Mouse (Mus musculus): Measurements from ENCODE around the gene Arhgef3. TPM values are rescaled to one million over a fixed set of nuclear protein-coding genes. Genes with fewer than 3 reads are reported as not detected.

The Arhgef3 gene
- polyA plus RNA-seq, 1 experiment: 17.3 TPM

GRCm38 (mm10) chr14:27389722-27390121, 275.0 kb downstream of the Arhgef3 start:
- DNase-seq: no peak
- peaks cover 4% of the 10 kb centered on the region; the same call in 1 of the 2 replicates for H3K36me3 ChIP-seq (ENCODE audit: control insufficient read depth, insufficient read depth, low read length)
- WGBS: 61% methylated on average over 2 of the region's 2 CpGs
- no peak overlapping the region for H3K27ac ChIP-seq (ENCODE audit: insufficient read depth, low read depth, low read length)
- no peaks in the 10 kb centered on the region for H3K27me3 ChIP-seq (replicated peaks; ENCODE audit: control insufficient read depth, insufficient read depth, low read length)
- no peak overlapping the region for H3K4me3 ChIP-seq (ENCODE audit: insufficient read depth, low read depth, low read length)
- no peak for TF ChIP-seq POLR2A (IDR thresholded peaks at IDR 0.05; ENCODE audit: low read depth, low read length)
- H3K4me1 ChIP-seq (ENCODE audit: control insufficient read depth, insufficient read depth, low read length): no peaks in the 10 kb centered on the region

GRCm38 (mm10) chr14:27390663-27391062, 276.0 kb downstream of the Arhgef3 start:
- H3K4me1 ChIP-seq (ENCODE audit: control insufficient read depth, insufficient read depth, low read length): no peaks in the 10 kb centered on the region
- H3K36me3 ChIP-seq (ENCODE audit: control insufficient read depth, insufficient read depth, low read length): peaks cover 3% of the 10 kb centered on the region; the same call in 1 of the 2 replicates
- 36% methylated on average over 7 of the region's 7 CpGs for WGBS
- no peak for DNase-seq
- no peak overlapping the region for H3K27ac ChIP-seq (ENCODE audit: insufficient read depth, low read depth, low read length)
- TF ChIP-seq POLR2A (IDR thresholded peaks at IDR 0.05; ENCODE audit: low read depth, low read length): no peak
- no peak for TF ChIP-seq CTCF (conservative IDR thresholded peaks at IDR 0.05; ENCODE audit: insufficient read depth, insufficient read length, low read depth, low read length)
- H3K4me3 ChIP-seq (ENCODE audit: insufficient read depth, low read depth, low read length): no peak overlapping the region
- no peaks in the 10 kb centered on the region for H3K27me3 ChIP-seq (replicated peaks; ENCODE audit: control insufficient read depth, insufficient read depth, low read length)

- 90% methylated on average over 9 of the region's 9 CpGs for WGBS
- H3K4me1 ChIP-seq (ENCODE audit: control insufficient read depth, insufficient read depth, low read length): no peaks in the 10 kb centered on the region
- H3K36me3 ChIP-seq (ENCODE audit: control insufficient read depth, insufficient read depth, low read length): no peaks in the 10 kb centered on the region
- no peak for DNase-seq
- H3K27ac ChIP-seq (ENCODE audit: insufficient read depth, low read depth, low read length): no peak overlapping the region
- H3K27me3 ChIP-seq (replicated peaks; ENCODE audit: control insufficient read depth, insufficient read depth, low read length): no peaks in the 10 kb centered on the region
- no peak for TF ChIP-seq POLR2A (IDR thresholded peaks at IDR 0.05; ENCODE audit: low read depth, low read length)
- no peak for TF ChIP-seq CTCF (conservative IDR thresholded peaks at IDR 0.05; ENCODE audit: insufficient read depth, insufficient read length, low read depth, low read length)
- no peak overlapping the region for H3K4me3 ChIP-seq (ENCODE audit: insufficient read depth, low read depth, low read length)
Measured at GRCm38 (mm10) chr14:27391776-27392308, 277.1 kb downstream of the Arhgef3 start.

- TF ChIP-seq POLR2A (IDR thresholded peaks at IDR 0.05; ENCODE audit: low read depth, low read length) (no peak), CTCF (conservative IDR thresholded peaks at IDR 0.05; ENCODE audit: insufficient read depth, insufficient read length, low read depth, low read length) (peak; percentile 42)
- H3K4me1 ChIP-seq (ENCODE audit: control insufficient read depth, insufficient read depth, low read length): no peaks in the 10 kb centered on the region
- no peaks in the 10 kb centered on the region for H3K27me3 ChIP-seq (replicated peaks; ENCODE audit: control insufficient read depth, insufficient read depth, low read length)
- no peak overlapping the region for H3K27ac ChIP-seq (ENCODE audit: insufficient read depth, low read depth, low read length)
- no peak overlapping the region for H3K4me3 ChIP-seq (ENCODE audit: insufficient read depth, low read depth, low read length)
- H3K36me3 ChIP-seq (ENCODE audit: control insufficient read depth, insufficient read depth, low read length): no peaks in the 10 kb centered on the region
- no peak for DNase-seq
- 93% methylated on average over 2 of the region's 2 CpGs for WGBS
Measured at GRCm38 (mm10) chr14:27392660-27393059, 278.0 kb downstream of the Arhgef3 start.

- Histone ChIP-seq H3K27me3 (replicated peaks; ENCODE audit: control insufficient read depth, insufficient read depth, low read length) (no peaks in the 10 kb centered on the region), H3K36me3 (ENCODE audit: control insufficient read depth, insufficient read depth, low read length) (no peaks in the 10 kb centered on the region; the same call in 1 of the 2 replicates), H3K27ac (ENCODE audit: insufficient read depth, low read depth, low read length) (no peak overlapping the region), H3K4me1 (ENCODE audit: control insufficient read depth, insufficient read depth, low read length) (no peaks in the 10 kb centered on the region), H3K4me3 (ENCODE audit: insufficient read depth, low read depth, low read length) (no peak overlapping the region)
- WGBS: 43% methylated on average over 10 of the region's 10 CpGs
- no peak for TF ChIP-seq CTCF (conservative IDR thresholded peaks at IDR 0.05; ENCODE audit: insufficient read depth, insufficient read length, low read depth, low read length)
- TF ChIP-seq POLR2A (IDR thresholded peaks at IDR 0.05; ENCODE audit: low read depth, low read length): no peak
- no peak for DNase-seq
Measured at GRCm38 (mm10) chr14:27393806-27394205, 279.1 kb downstream of the Arhgef3 start.

- peaks cover 7% of the 10 kb centered on the region for H3K36me3 ChIP-seq (ENCODE audit: control insufficient read depth, insufficient read depth, low read length)
- no peak overlapping the region for H3K4me3 ChIP-seq (ENCODE audit: insufficient read depth, low read depth, low read length)
- DNase-seq: no peak
- H3K27ac ChIP-seq (ENCODE audit: insufficient read depth, low read depth, low read length): no peak overlapping the region
- no peaks in the 10 kb centered on the region for H3K27me3 ChIP-seq (replicated peaks; ENCODE audit: control insufficient read depth, insufficient read depth, low read length)
- H3K4me1 ChIP-seq (ENCODE audit: control insufficient read depth, insufficient read depth, low read length): no peaks in the 10 kb centered on the region
- 77% methylated on average over 7 of the region's 7 CpGs for WGBS
- TF ChIP-seq POLR2A (IDR thresholded peaks at IDR 0.05; ENCODE audit: low read depth, low read length): no peak
- TF ChIP-seq CTCF (conservative IDR thresholded peaks at IDR 0.05; ENCODE audit: insufficient read depth, insufficient read length, low read depth, low read length): no peak
Measured at GRCm38 (mm10) chr14:27396424-27396823, 281.7 kb downstream of the Arhgef3 start.

GRCm38 (mm10) chr14:27397526-27397925, 282.8 kb downstream of the Arhgef3 start:
- DNase-seq: peak; percentile 43
- no peaks in the 10 kb centered on the region for H3K27me3 ChIP-seq (replicated peaks; ENCODE audit: control insufficient read depth, insufficient read depth, low read length)
- no peak overlapping the region for H3K4me3 ChIP-seq (ENCODE audit: insufficient read depth, low read depth, low read length)
- no peak overlapping the region for H3K27ac ChIP-seq (ENCODE audit: insufficient read depth, low read depth, low read length)
- no peaks in the 10 kb centered on the region for H3K4me1 ChIP-seq (ENCODE audit: control insufficient read depth, insufficient read depth, low read length)
- no peak for TF ChIP-seq POLR2A (IDR thresholded peaks at IDR 0.05; ENCODE audit: low read depth, low read length)
- no peak for TF ChIP-seq CTCF (conservative IDR thresholded peaks at IDR 0.05; ENCODE audit: insufficient read depth, insufficient read length, low read depth, low read length)
- 76% methylated on average over 6 of the region's 6 CpGs for WGBS
- peaks cover 9% of the 10 kb centered on the region for H3K36me3 ChIP-seq (ENCODE audit: control insufficient read depth, insufficient read depth, low read length)
